Mouse (Mus musculus) myocyte (in vitro differentiated cells): ENCODE results near the gene Itgb5.

ENCODE experiments used
- CEBPB ChIP-seq: IDR thresholded peaks from 2 replicates; pipeline ENCODE4 v1.6.1; 2011; ENCODE audit warnings: mild to moderate bottlenecking, moderate library complexity; ENCODE audit not compliant: poor library complexity, insufficient read depth, severe bottlenecking
- MAX ChIP-seq: IDR thresholded peaks from one replicate; pipeline ENCODE4 v1.6.1; 2011; ENCODE audit warnings: low read depth, mild to moderate bottlenecking, control low read depth
- POLR2A ChIP-seq: IDR thresholded peaks from one replicate; pipeline ENCODE4 v1.6.1; 2011; ENCODE audit warnings: low read depth, mild to moderate bottlenecking, control low read depth, moderate library complexity; ENCODE audit not compliant: insufficient read length
- POLR2AphosphoS2 ChIP-seq: IDR thresholded peaks from one replicate; pipeline ENCODE4 v1.6.1; 2011; ENCODE audit warnings: low read depth, control low read depth; ENCODE audit not compliant: insufficient read length
- TCF12 ChIP-seq: IDR thresholded peaks from one replicate; pipeline ENCODE4 v1.6.1; 2011; ENCODE audit warnings: mild to moderate bottlenecking, control low read depth; ENCODE audit not compliant: poor library complexity, insufficient read depth, severe bottlenecking

- TF ChIP-seq TCF12: no peak
- TF ChIP-seq POLR2A: no peak
- TF ChIP-seq POLR2AphosphoS2: no peak
- no peak for TF ChIP-seq MAX
- no peak for TF ChIP-seq CEBPB
These were observed 49.6 kb downstream of the Itgb5 start for GRCm38 (mm10) chr16:33879031-33879430.
